Mouse (Mus musculus): Measurements from ENCODE around the gene Il4i1.

DNA sequence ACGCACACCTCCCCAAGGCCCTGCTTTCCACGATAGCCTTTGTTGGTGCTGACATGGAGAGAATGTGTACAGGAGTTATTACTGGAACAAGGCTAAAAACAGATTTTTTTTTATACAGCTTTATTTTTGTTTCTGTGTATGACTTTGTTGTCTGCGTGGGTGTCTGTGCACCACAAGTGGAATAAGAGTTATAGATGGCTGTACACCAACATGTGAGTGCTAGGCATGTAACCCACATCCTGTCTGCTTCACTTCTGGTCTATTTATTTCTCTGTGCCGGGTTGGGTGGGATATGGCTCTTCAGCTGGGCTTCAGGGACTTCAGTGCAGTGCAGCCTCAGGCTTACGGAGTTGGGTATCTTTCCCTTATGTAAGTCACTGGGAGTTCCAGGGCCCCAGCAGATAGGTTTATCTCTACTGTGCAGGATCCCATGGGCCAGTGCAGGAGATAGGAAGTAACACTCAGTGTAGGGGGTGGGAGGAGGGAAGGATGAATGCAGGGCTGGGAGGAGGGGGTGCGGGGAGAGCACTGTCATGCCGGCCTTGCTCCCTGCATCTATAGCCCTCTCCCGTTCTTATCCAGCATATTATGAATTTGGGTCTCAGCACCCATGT, 43.5 kb upstream of the Il4i1 start:
- TF ChIP-seq CTCF (conservative IDR thresholded peaks at IDR 0.05; ENCODE audit: low read length), result no peak
- no peak for TF ChIP-seq POU5F1 (IDR thresholded peaks at IDR 0.05; ENCODE audit: borderline replicate concordance, low read length)
